Mouse (Mus musculus) retina, embryonic 14.5 days (tissue): ENCODE data around the gene Syndig1.

Source experiments
- DNase-seq: peaks from one replicate; pipeline ENCODE4 v3.0.0-alpha.2; 2015; ENCODE audit warnings: low spot score

Syndig1 gene

DNA sequence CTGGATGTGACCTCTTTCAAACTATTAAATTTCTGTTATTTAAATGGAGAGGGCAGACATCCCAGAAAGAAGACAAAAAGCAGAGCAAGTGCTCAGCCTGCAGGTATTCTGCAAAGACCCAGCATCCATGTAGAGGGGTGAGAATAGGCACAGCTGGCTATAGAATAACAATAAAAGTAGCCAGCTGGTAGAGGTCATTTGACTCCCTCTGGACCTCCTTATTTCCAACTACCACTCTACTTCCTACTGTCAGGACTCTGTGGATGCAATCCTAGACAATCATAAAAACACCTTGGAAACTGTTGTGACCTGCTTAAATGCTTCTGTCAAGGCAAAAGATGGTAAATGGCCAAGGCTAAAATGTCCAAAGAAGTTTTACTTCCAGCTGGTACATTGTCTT lies 153.5 kb downstream of the Syndig1 start:
- no peak for DNase-seq

DNA sequence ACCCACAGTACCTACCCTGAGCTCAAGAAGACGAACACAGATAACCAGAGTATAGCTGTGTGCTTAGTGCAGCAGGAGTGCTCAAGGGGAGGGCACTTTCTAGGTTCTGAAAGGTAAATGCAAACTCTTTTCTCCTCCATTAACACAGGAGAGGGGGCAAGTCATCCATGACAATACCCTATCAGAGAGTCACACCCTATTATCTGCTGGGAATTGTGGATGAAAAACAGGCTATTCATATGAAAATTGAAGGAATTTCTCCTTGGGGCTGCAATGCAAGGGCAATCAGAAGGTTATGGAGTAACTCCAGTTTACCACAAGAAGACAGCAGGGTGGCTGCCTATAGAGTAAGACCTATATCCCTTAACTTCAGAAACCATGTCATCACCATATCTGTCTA lies 154.1 kb downstream of the Syndig1 start:
- no peak for DNase-seq

DNA sequence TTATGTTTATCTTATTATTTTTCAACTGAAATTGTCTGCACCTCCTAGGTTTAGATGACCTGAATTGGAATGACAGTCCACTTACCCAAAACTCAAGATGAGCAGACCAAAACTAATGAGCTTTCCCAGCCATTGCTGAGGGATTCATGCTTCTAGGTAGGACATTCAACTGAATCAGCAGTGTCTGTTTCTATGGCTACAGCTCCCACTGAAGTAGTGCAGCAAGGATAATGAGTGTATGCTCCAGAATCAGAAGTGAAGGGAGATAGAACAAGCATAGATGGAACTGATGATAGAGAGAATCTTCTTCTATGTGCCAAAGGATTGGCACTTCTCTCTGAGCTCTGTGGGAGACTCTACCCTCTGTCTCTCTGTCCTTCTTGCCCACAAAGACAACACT lies 158.6 kb downstream of the Syndig1 start:
- no peak for DNase-seq

DNA sequence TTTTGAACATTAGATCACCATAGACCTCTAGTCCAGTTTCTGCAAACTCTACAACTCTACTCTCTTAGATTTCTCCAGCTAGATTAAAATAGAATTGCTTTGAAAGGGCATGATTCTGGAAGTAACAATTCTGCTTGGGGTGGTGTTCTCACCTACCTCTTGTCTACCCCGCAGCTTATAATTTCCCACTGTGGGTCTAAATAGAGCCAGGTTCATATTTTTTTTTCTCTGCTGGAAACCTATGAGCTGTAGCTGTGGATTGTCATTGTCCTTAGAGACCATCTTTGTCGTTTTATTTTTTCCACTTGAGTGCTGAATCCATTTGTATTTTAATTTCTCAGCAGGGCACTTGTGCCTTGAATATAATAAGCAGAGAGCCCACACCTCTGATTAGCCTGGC lies 162.5 kb downstream of the Syndig1 start:
- peak; percentile 18 for DNase-seq

DNA sequence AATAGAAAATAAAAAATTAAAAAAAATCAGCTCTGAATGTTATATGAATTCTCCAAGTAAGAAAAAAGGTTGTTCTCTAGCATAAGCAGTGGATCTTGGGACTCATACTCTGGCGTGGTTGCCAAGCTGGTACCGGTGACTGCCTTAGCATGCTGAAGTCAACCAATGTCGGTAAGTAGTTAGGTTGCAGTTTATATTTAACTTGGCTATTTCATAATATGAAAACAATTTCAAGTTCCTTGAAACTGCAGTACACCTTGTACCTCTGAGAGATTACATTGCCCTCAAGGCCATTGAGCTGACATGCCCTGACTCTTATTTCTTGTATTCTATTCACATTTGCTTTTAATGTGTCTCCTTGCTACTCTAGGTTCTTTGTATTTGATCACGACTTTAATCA lies 163.9 kb downstream of the Syndig1 start:
- no peak for DNase-seq

DNA sequence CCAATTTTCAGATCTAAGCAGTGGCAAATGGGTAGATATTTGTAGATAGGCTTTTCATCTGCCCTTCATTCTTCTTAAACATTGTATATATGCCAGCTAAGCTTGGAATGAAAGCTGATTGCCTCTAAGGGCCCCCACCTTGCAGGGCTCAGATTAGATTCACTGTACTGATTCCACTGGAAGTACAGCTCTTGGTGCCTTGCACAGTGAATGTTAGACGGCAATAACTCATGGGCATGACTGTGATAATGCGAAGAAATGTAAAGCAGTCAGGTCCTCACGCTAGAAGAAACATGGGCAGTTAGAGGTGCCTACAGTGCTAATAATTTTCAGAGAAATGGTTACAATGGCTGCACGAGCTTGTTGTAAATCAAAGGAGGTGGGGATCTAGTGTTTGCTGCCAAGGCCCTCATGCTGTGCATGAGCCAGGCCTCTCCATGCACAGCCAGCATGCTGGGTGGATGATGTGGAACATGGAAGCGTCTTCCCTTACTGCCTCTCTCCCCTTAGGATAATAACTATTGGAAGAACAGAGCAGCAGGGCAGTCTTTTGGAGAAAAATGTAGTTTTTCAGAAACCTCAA lies 167.5 kb downstream of the Syndig1 start:
- no peak for DNase-seq

DNA sequence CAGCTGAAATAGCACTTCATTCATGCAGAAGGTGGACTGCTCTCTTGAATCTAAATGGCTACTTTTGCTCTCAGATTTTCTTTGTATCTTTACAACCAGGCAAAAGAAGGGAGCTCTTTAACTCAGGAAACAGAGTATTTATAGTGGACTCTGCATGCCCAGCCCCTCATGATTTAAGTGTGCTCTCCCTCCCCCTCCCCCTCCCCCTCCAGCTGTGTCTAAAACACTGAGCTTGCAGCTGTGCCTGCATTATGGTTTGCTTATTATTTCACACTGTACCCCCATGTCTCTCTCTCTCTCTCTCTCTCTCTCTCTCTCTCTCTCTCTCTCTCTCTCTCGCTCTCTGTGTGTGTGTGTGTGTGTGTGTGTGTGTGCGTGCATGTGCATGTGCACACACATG lies 168.6 kb downstream of the Syndig1 start:
- no peak for DNase-seq

DNA sequence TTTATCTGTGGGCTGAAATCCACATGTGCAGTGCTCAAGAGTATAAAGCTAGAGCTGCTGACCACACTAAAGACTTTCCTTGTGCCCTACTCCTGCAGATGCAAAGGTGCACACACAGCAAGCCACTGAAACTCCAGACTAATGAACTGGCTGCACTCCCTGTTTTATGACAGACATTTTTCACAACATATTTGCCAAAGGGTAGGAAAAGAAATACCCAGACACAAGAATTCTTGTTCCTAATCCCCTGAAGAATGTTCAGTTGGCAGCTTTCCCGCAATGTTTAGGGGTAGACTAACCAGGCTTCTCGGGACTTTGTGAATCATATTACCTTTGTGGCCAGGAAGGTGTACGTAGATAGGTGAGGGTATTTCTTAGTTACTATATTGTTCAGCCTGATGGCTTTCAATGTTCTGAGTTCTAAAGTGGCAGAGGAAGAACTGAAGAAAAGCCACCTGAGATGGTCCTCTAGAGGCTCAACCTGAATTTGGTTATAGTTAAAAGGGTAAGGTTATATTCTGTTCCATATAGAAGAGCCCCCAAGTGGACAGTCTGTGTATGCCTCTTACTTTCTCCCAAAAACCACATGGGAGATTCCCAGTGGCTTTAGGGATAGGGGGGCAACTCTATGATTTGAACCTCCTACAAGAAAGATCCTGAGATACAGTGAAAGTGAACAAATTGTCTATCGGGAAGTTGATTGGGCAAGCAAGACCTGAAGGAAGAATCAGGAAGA lies 169.5 kb downstream of the Syndig1 start:
- no peak for DNase-seq

DNA sequence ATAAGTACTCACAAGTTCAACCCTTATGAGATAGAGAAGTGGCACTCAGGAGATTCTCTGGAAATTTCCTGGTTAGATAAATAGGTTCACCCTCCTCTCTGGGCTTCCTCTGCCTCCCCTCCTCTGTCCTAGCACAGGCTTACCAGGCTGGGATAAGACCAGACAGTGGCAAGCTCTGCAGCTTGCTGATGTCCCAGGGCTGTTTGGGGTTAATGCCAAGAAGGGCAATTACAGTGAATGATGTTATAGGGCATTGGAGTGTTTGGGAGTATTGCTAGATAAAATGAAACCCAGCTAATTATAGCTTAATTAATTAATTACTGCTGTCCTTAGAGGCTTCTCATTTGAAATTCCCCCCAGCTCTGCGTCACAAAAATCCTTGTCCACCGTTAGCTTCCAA lies 171.6 kb downstream of the Syndig1 start:
- DNase-seq: no peak

DNA sequence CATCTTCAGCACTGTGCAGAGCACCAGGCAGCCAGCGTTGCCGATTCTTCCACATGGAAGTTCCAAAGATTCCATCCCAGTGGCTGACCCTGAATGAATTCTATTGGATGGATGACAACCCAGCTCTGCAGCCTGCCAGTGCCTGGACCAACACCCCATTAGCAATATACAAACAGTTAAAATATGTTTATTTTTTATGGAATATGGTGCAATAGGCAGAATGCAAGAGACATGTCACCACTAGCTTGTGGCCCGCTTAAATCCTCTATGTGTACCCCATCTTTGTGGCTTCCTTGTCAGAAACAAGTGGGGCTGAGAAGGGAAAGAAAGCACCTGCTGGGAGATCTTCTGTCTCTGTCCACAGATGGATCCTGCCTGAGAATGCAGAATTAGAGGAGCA lies 174.5 kb downstream of the Syndig1 start:
- DNase-seq: no peak

DNA sequence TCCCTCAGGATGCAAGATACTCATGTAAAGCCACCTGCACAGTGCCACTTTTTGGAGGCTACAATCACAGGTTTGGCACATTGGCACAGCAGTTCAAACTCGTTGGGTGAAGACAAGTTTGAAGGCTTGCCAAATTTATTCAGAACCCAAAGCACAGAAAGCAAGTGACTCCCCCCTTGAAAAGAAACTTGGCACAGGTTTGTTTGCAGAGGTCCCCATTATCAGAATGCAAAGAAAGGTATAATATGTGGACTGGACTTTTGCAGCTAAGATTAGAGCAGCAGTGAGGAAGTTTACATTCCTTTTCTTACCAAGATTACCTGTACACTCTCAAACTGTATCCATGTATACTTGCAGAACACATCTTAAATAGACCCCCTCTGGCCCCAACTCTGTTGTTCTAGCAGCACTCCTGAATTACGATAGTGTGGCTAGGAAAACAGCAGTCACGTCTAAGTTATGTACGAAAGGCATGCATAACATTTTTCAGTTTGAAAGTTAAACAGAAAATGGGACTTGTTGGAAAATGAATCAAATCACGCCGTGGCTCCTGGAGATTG lies 183.9 kb downstream of the Syndig1 start:
- no peak for DNase-seq

DNA sequence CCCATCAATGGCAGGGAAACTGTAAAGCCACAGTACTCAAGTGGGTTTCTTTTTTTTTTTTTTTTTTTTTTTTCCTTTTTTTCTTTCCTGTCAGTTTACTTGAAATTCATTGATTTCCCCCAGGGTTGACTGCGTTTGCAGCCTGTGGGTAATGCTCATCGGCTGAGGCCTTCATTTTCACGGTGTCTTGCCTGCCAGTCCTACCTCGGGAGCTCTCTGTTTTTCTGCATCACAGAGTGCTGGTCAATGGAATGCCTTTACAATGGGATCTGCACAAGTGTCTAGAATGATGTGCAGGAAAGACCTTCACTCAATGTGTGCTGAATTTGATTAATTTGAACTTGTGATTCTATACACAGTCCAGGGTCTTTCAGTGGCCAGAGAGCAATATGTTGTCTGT lies 184.8 kb downstream of the Syndig1 start:
- DNase-seq: no peak

DNA sequence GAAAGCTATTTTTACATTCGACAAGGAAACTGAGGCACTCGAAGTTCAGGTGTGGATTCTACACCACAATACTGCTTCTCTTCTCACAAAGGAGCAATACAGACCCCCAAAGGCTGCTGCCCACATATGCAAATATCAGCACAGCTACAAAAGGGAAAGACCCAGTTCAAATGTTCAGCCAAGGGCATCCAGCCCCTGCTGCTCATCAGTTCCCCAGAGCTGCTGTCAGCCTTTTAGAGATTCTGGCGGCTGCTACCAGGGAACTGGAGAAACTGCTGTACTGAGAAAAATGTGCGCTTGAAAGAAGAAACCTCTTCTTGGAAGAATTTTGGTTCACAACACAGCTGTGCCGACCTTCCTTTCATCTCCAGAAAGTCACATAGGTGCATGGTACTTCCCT lies 187.3 kb downstream of the Syndig1 start:
- DNase-seq: no peak

DNA sequence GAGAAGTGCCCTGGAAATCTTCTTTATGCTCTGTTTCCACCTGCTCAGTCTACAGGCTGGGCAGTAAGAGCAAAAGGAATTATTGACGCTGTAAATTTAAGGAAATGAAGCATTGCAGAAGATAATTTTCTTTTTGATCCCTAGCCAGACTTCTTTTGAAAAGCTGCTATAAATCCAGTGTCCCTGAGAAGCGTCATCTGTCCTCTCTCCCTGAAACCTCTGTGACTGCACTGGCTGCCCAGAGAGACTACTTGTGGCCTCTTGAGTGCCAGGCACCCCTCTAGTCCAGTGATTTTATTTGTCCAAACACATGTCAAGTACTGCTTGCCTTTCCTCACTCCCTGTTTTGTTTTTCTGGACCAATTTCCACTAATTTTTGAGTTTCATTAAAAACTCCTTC lies 191.7 kb downstream of the Syndig1 start:
- no peak for DNase-seq

DNA sequence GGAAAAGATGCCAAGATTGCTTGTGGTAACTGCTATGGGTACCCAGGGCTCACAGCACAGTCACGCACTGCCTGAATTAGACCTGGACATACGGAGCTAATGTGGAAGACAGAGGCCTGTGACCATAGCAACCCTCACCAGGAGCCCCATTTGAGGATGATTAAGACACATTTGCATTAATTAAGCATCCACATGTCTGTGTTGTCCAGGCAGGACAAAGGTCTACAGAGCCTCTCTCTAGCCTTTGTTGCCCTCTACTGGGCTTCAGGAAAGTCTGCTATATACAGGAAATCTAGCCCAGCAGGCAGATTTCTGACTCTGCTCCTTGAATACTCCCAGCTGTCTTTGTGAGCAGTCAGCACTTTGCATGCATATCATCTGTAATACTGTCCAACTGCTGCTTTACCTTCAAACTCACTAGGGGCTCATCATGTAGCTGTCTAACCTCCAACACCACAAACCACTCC lies 194.9 kb downstream of the Syndig1 start:
- peak; percentile 72 for DNase-seq

DNA sequence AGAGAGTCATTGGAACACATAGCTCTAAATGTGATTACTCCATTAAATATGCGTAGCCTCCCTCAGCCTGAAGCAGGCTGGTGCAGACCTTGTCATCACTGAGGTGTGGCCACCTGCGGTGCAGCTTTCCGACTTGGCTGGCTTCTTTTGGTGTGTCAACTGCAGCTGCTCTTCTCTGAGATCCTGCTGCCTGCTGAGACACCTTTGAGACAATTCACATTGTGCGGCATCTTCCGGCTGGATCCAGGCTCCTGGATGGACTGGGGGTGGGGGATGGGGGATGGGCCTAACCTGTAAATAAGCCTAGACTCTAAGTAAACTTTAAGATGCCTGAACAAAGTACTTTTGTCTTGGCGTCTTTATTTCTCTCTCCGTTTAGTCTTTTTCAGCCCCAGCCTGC lies 214.5 kb downstream of the Syndig1 start:
- no peak for DNase-seq
